Mouse (Mus musculus) stomach, postnatal 0 days (tissue): Measurements from ENCODE around the gene Pkp4.

Experiments used
- CTCF ChIP-seq: IDR thresholded peaks from 2 replicates; pipeline ENCODE4 v1.5.1; 2016; ENCODE audit warnings: antibody characterized with exemption, low read depth, mild to moderate bottlenecking, moderate library complexity
- EP300 ChIP-seq: optimal IDR thresholded peaks from 2 replicates; pipeline ENCODE3; 2016; ENCODE audit warnings: antibody characterized with exemption

GRCm38 (mm10) chr2:59401841-59402461 is 241.3 kb downstream of the Pkp4 start:
- TF ChIP-seq EP300 (no peak), CTCF (no peak)
